Mouse (Mus musculus): ENCODE measurements around the gene Acad11.

DNA sequence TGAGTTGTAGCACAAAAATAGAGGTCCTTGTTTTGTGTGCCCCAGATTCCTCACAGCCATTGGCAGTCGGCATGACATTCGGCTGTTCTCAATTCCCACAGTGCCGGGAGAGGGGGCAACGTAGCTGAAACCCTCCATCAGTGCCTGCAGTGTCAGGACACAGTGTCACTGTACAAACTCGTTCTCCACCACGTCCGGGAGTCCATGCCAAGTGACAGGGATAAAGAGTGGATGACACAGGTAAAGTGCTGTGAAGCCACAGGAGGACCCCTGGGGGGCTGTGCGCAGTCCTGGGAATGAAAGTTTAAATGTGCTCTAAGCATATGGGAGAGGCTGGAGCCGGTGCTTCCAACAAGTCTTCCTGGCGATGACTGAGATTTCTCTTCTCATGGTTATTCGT is 33.3 kb upstream of the Acad11 start:
- TF ChIP-seq CTCF (IDR thresholded peaks at IDR 0.05; ENCODE audit: extremely low read depth, insufficient read depth, low read length) (no peak), POLR2A (IDR thresholded peaks at IDR 0.05; ENCODE audit: extremely low read depth, insufficient read depth, low read length) (no peak)

All from cortical plate, adult 2 months (tissue).